Mouse (Mus musculus): ENCODE data around the gene Cacng6. TPM values are rescaled to one million over a fixed set of nuclear protein-coding genes. Genes with fewer than 3 reads are reported as not detected.

Gene Cacng6
- polyA plus RNA-seq, 1 experiment, result 1.2 TPM

GRCm38 (mm10) chr7:3439984-3440383 lies 16.0 kb downstream of the Cacng6 start:
- H3K4me3 ChIP-seq (replicated peaks; ENCODE audit: extremely low read depth, low read depth, low read length), result no peak overlapping the region
- TF ChIP-seq POLR2A (IDR thresholded peaks at IDR 0.05; ENCODE audit: borderline replicate concordance, extremely low read depth, low read depth, low read length) (no peak), CTCF (IDR thresholded peaks at IDR 0.05; ENCODE audit: insufficient read depth, low read length) (no peak)
- DNase-seq, result no peak
- 82% methylated on average over 11 of the region's 11 CpGs for WGBS
- no peaks in the 10 kb centered on the region for H3K4me1 ChIP-seq (ENCODE audit: control insufficient read depth, insufficient read depth, low read length)

GRCm38 (mm10) chr7:3440526-3440925 lies 16.5 kb downstream of the Cacng6 start:
- no peak for TF ChIP-seq CTCF (IDR thresholded peaks at IDR 0.05; ENCODE audit: insufficient read depth, low read length)
- TF ChIP-seq POLR2A (IDR thresholded peaks at IDR 0.05; ENCODE audit: borderline replicate concordance, extremely low read depth, low read depth, low read length), result no peak
- 60% methylated on average over 8 of the region's 8 CpGs for WGBS
- Histone ChIP-seq H3K4me3 (replicated peaks; ENCODE audit: extremely low read depth, low read depth, low read length) (no peak overlapping the region), H3K4me1 (ENCODE audit: control insufficient read depth, insufficient read depth, low read length) (no peaks in the 10 kb centered on the region)
- DNase-seq, result no peak

GRCm38 (mm10) chr7:3442476-3443062 lies 18.6 kb downstream of the Cacng6 start:
- no peak overlapping the region for H3K4me3 ChIP-seq (replicated peaks; ENCODE audit: extremely low read depth, low read depth, low read length)
- 67% methylated on average over 10 of the region's 10 CpGs for WGBS
- DNase-seq, result no peak
- TF ChIP-seq CTCF (IDR thresholded peaks at IDR 0.05; ENCODE audit: insufficient read depth, low read length), result no peak
- TF ChIP-seq POLR2A (IDR thresholded peaks at IDR 0.05; ENCODE audit: borderline replicate concordance, extremely low read depth, low read depth, low read length), result no peak
- no peaks in the 10 kb centered on the region for H3K4me1 ChIP-seq (ENCODE audit: control insufficient read depth, insufficient read depth, low read length)

- no peak overlapping the region for H3K4me3 ChIP-seq (replicated peaks; ENCODE audit: extremely low read depth, low read depth, low read length)
- H3K4me1 ChIP-seq (ENCODE audit: control insufficient read depth, insufficient read depth, low read length), result no peaks in the 10 kb centered on the region
- 59% methylated on average over 3 of the region's 3 CpGs for WGBS
- DNase-seq, result no peak
- TF ChIP-seq POLR2A (IDR thresholded peaks at IDR 0.05; ENCODE audit: borderline replicate concordance, extremely low read depth, low read depth, low read length), result no peak
- TF ChIP-seq CTCF (IDR thresholded peaks at IDR 0.05; ENCODE audit: insufficient read depth, low read length), result no peak
Measured at GRCm38 (mm10) chr7:3444678-3445077, 20.7 kb downstream of the Cacng6 start.

- H3K4me1 ChIP-seq (ENCODE audit: control insufficient read depth, insufficient read depth, low read length), result no peaks in the 10 kb centered on the region
- TF ChIP-seq CTCF (IDR thresholded peaks at IDR 0.05; ENCODE audit: insufficient read depth, low read length) (no peak), POLR2A (IDR thresholded peaks at IDR 0.05; ENCODE audit: borderline replicate concordance, extremely low read depth, low read depth, low read length) (no peak)
- H3K4me3 ChIP-seq (replicated peaks; ENCODE audit: extremely low read depth, low read depth, low read length), result no peak overlapping the region
- no peak for DNase-seq
- 65% methylated on average over 3 of the region's 3 CpGs for WGBS
Measured at GRCm38 (mm10) chr7:3446584-3446983, 22.6 kb downstream of the Cacng6 start.

GRCm38 (mm10) chr7:3447026-3447425 lies 23.0 kb downstream of the Cacng6 start:
- 74% methylated on average over 4 of the region's 4 CpGs for WGBS
- no peak for DNase-seq
- Histone ChIP-seq H3K4me3 (replicated peaks; ENCODE audit: extremely low read depth, low read depth, low read length) (no peak overlapping the region), H3K4me1 (ENCODE audit: control insufficient read depth, insufficient read depth, low read length) (no peaks in the 10 kb centered on the region)
- TF ChIP-seq POLR2A (IDR thresholded peaks at IDR 0.05; ENCODE audit: borderline replicate concordance, extremely low read depth, low read depth, low read length) (no peak), CTCF (IDR thresholded peaks at IDR 0.05; ENCODE audit: insufficient read depth, low read length) (no peak)

- peak; percentile 57 for TF ChIP-seq CTCF (IDR thresholded peaks at IDR 0.05; ENCODE audit: insufficient read depth, low read length)
- no peak for TF ChIP-seq POLR2A (IDR thresholded peaks at IDR 0.05; ENCODE audit: borderline replicate concordance, extremely low read depth, low read depth, low read length)
- WGBS, result 24% methylated on average over 15 of the region's 15 CpGs
- DNase-seq, result peak; percentile 60
- no peak overlapping the region for H3K4me3 ChIP-seq (replicated peaks; ENCODE audit: extremely low read depth, low read depth, low read length)
- H3K4me1 ChIP-seq (ENCODE audit: control insufficient read depth, insufficient read depth, low read length), result no peaks in the 10 kb centered on the region
Measured at GRCm38 (mm10) chr7:3448737-3449454, 24.9 kb downstream of the Cacng6 start.

GRCm38 (mm10) chr7:3450671-3451070 lies 26.7 kb downstream of the Cacng6 start:
- DNase-seq, result no peak
- H3K4me1 ChIP-seq (ENCODE audit: control insufficient read depth, insufficient read depth, low read length), result no peaks in the 10 kb centered on the region
- H3K4me3 ChIP-seq (replicated peaks; ENCODE audit: extremely low read depth, low read depth, low read length), result no peak overlapping the region
- 52% methylated on average over 5 of the region's 5 CpGs for WGBS
- TF ChIP-seq CTCF (IDR thresholded peaks at IDR 0.05; ENCODE audit: insufficient read depth, low read length), result no peak
- TF ChIP-seq POLR2A (IDR thresholded peaks at IDR 0.05; ENCODE audit: borderline replicate concordance, extremely low read depth, low read depth, low read length), result no peak

GRCm38 (mm10) chr7:3451161-3451560 lies 27.2 kb downstream of the Cacng6 start:
- 28% methylated on average over 6 of the region's 6 CpGs for WGBS
- Histone ChIP-seq H3K4me1 (ENCODE audit: control insufficient read depth, insufficient read depth, low read length) (no peaks in the 10 kb centered on the region), H3K4me3 (replicated peaks; ENCODE audit: extremely low read depth, low read depth, low read length) (no peak overlapping the region)
- DNase-seq, result no peak
- TF ChIP-seq CTCF (IDR thresholded peaks at IDR 0.05; ENCODE audit: insufficient read depth, low read length) (no peak), POLR2A (IDR thresholded peaks at IDR 0.05; ENCODE audit: borderline replicate concordance, extremely low read depth, low read depth, low read length) (no peak)
